ENCODE assay signal across 10 mouse cellular contexts in the genomic region with DNA sequence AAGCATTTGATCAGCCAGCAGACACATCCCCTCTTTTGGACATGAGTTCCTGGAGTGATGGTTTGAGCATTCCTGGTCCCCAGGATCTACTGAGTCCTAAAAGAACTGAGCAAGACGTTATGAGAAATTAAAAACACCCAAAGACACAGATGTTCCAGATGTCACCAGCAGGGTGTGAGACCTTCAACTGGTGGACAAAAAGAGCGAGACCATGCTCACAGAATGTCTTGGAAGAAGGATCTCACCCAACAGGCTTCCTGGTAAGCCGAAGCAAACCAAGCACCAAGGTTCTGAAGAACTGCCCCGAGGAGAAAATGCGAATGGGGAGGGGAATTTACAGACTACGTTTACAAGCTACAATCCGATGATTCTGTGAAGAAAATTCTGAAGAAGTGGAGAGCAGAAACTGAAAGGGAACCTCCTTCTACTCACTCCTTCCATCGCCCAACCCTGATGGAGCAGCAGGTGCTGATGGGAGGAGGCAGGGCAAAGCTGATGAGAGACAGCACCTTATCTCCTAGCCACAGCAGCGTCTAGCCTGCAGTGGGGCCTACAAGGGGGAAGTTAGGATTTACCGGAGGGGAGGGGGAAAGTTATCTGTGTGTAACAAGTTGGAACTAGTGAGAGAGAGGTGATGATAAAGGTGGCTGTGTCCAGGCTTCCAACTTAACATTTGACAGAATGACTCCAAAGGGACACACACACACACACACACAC. TPM values are rescaled to one million over a fixed set of nuclear protein-coding genes. Genes with fewer than 3 reads are reported as not detected.
DNase-seq lines count a peak whose midpoint lies in the region; ATAC-seq and TF ChIP-seq lines count a peak whose summit lies in the region.
"Had no signal": no experiment of that assay in that cellular context is flagged by ENCODE, and none has a peak within 500 bp of the region (broad histone marks: within the 10 kb centered on the region; RNA-seq: fewer than 3 reads in every experiment).

No protein-coding gene starts in this region.

- TF ChIP-seq CTCF in lung, postnatal 0 days (IDR thresholded peaks at IDR 0.05), result no peak

- H3K27me3 ChIP-seq in kidney, embryonic 16.5 days (ENCODE audit: insufficient read depth, low read length), result no peaks in the 10 kb centered on the region
- no peaks in the 10 kb centered on the region for H3K27me3 ChIP-seq in lung, postnatal 0 days (replicated peaks; ENCODE audit: insufficient read depth, low read length)
- H3K27me3 ChIP-seq: forebrain, embryonic 15.5 days had no signal

- no peak; the same call in 1 of the 2 replicates for ATAC-seq in kidney, embryonic 16.5 days (ENCODE audit: low FRiP score, low TSS enrichment)
- peak; percentile 89 for ATAC-seq in granulocyte monocyte progenitor cell, adult 5-6 weeks (replicated peaks; ENCODE audit: poor library complexity, severe bottlenecking)
- peak; percentile 72 for ATAC-seq in lung, postnatal 0 days
- ATAC-seq: forebrain, embryonic 15.5 days had no signal

- DNase-seq in kidney, postnatal 10 days, result peak; percentile 15
- peak; percentile 7 for DNase-seq in lung, postnatal 0 days (ENCODE audit: low spot score)
- DNase-seq in thymus, postnatal 25 days, result peak; percentile 42
- DNase-seq in urinary bladder, postnatal 4 days (ENCODE audit: low spot score in 2 of 2), result no peak
- DNase-seq in right cerebral cortex, postnatal 25 days, result no peak
- DNase-seq in adrenal gland, adult 8-10 months, result no peak

- H3K4me3 ChIP-seq in kidney, embryonic 16.5 days (ENCODE audit: low read length), result no peak overlapping the region
- H3K4me3 ChIP-seq in lung, postnatal 0 days (ENCODE audit: low read depth, low read length), result no peak overlapping the region
- H3K4me3 ChIP-seq: forebrain, embryonic 15.5 days had no signal

- H3K4me1 ChIP-seq in kidney, embryonic 16.5 days (ENCODE audit: insufficient read depth, low read length), result no peaks in the 10 kb centered on the region
- H3K4me1 ChIP-seq in lung, postnatal 0 days (ENCODE audit: insufficient read depth, low read depth, low read length), result no peaks in the 10 kb centered on the region
- H3K4me1 ChIP-seq: forebrain, embryonic 15.5 days had no signal

- no peak overlapping the region for H3K9ac ChIP-seq in kidney, embryonic 16.5 days (replicated peaks; ENCODE audit: low read length)
- no peak overlapping the region for H3K9ac ChIP-seq in lung, postnatal 0 days (replicated peaks; ENCODE audit: low read depth)
- H3K9ac ChIP-seq: forebrain, embryonic 15.5 days had no signal

- no peak overlapping the region for H3K4me2 ChIP-seq in kidney, embryonic 16.5 days (replicated peaks; ENCODE audit: low read depth, low read length)
- no peak overlapping the region for H3K4me2 ChIP-seq in lung, postnatal 0 days (replicated peaks; ENCODE audit: low read depth, low read length)
- H3K4me2 ChIP-seq: forebrain, embryonic 15.5 days had no signal

- TF ChIP-seq EP300 in lung, postnatal 0 days (IDR thresholded peaks at IDR 0.05), result no peak

- H3K9me3 ChIP-seq in kidney, embryonic 16.5 days (ENCODE audit: low read length), result no peaks in the 10 kb centered on the region
- no peaks in the 10 kb centered on the region for H3K9me3 ChIP-seq in lung, postnatal 0 days (ENCODE audit: low read length)
- H3K9me3 ChIP-seq: forebrain, embryonic 15.5 days had no signal

- 78% methylated on average over 10 of the region's 10 CpGs for WGBS in kidney, embryonic 16.5 days
- WGBS in lung, postnatal 0 days, result 56% methylated on average over 10 of the region's 10 CpGs

- H3K36me3 ChIP-seq in kidney, embryonic 16.5 days (ENCODE audit: insufficient read depth, low read length), result no peaks in the 10 kb centered on the region
- no peaks in the 10 kb centered on the region for H3K36me3 ChIP-seq in lung, postnatal 0 days (ENCODE audit: insufficient read depth, low read length)
- H3K36me3 ChIP-seq: forebrain, embryonic 15.5 days had no signal

- no peak overlapping the region for H3K27ac ChIP-seq in kidney, embryonic 16.5 days (ENCODE audit: low read length)
- H3K27ac ChIP-seq in lung, postnatal 0 days (ENCODE audit: low read length), result no peak overlapping the region
- H3K27ac ChIP-seq: forebrain, embryonic 15.5 days had no signal

RNA-seq across cellular contexts. Expression of a gene that starts 19.4 kb away (rescaled TPM):
- not detected in 2 replicates for polyA plus RNA-seq in kidney, embryonic 16.5 days (2015; fragmentation: Nextera tagmentation; extraction: Ambion mirVana)
- not detected in 2 replicates for total RNA-seq in granulocyte monocyte progenitor cell, adult 5-6 weeks (2014; fragmentation: Nextera tagmentation)
- not detected in 2 replicates for total RNA-seq in granulocyte monocyte progenitor cell, adult 5-6 weeks (2017)
- polyA plus RNA-seq in lung, postnatal 0 days (2015; fragmentation: Nextera tagmentation; extraction: Ambion mirVana), result not detected in 2 replicates
- total RNA-seq in adrenal gland, adult 8-10 months (2022), result not detected
- polyA plus RNA-seq: forebrain, embryonic 15.5 days; limb, embryonic 14.5 days had no signal

RNA-seq across cellular contexts. Expression of a gene that starts 27.2 kb away (rescaled TPM):
- polyA plus RNA-seq in kidney, embryonic 16.5 days (2015; fragmentation: Nextera tagmentation; extraction: Ambion mirVana), result 63.4 and 74.4 TPM in 2 replicates
- total RNA-seq in granulocyte monocyte progenitor cell, adult 5-6 weeks (2014; fragmentation: Nextera tagmentation), result 55.9 and 87.3 TPM in 2 replicates
- total RNA-seq in granulocyte monocyte progenitor cell, adult 5-6 weeks (2017), result 98.6 and 99.8 TPM in 2 replicates
- 145 and 152 TPM in 2 replicates for polyA plus RNA-seq in lung, postnatal 0 days (2015; fragmentation: Nextera tagmentation; extraction: Ambion mirVana)
- total RNA-seq in adrenal gland, adult 8-10 months (2022), result 100 to 1,000 TPM in 2 of 4 experiments, 10 to 100 TPM in 2; 91.1 to 113 (median 104) TPM

Comparison
In these comparisons a context has a peak if more than half of its experiments do, and no peak if none do; other contexts are left out.
1. DNase-seq: peak in kidney, postnatal 10 days (single experiment), lung, postnatal 0 days (single experiment) and thymus, postnatal 25 days (single experiment); none in urinary bladder, postnatal 4 days (0 of 2), right cerebral cortex, postnatal 25 days (single experiment) and adrenal gland, adult 8-10 months (single experiment).